ENCODE assay signal across 10 mouse cellular contexts in the genomic region with DNA sequence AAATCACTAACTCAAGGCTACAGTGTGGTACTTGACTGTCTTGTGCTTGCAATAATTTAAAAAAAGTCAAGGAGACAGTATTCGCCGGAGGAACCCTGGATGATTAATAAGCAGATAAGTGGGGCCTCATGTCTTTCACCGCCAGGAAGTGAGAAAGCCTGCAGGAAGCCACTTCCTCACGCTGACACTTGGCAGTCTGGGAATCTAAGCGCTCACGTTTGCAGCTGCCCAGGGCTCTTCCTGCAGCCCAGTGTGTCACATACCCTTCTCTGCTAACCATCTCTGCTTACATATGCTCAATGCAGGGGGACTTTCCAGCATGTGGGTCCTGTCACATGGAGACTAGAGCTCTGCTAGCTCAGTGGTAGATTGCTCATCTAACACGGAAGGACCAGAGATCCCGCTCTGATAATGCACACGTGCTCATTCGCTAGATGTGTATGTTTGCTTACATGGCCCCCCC. TPM values are rescaled to one million over a fixed set of nuclear protein-coding genes. Genes with fewer than 3 reads are reported as not detected.
DNase-seq lines count a peak whose midpoint lies in the region; ATAC-seq lines count a peak whose summit lies in the region.
"Had no signal": no experiment of that assay in that cellular context is flagged by ENCODE, and none has a peak within 500 bp of the region (broad histone marks: within the 10 kb centered on the region; RNA-seq: fewer than 3 reads in every experiment).

No protein-coding gene starts in this region.

- H3K4me1 ChIP-seq in intestine, embryonic 14.5 days (replicated peaks; ENCODE audit: control insufficient read depth, insufficient read depth, low read length) = peaks cover 18% of the 10 kb centered on the region
- H3K4me1 ChIP-seq in intestine, embryonic 15.5 days (replicated peaks) = peaks cover 32% of the 10 kb centered on the region
- H3K4me1 ChIP-seq in embryonic facial prominence, embryonic 14.5 days (ENCODE audit: control insufficient read depth, insufficient read depth, low read length) = peaks cover 5% of the 10 kb centered on the region; the same call in 1 of the 2 replicates
- peaks cover 59% of the 10 kb centered on the region for H3K4me1 ChIP-seq in forebrain, embryonic 10.5 days

- H3K36me3 ChIP-seq in intestine, embryonic 14.5 days (ENCODE audit: control insufficient read depth, insufficient read depth, low read length) = no peaks in the 10 kb centered on the region
- H3K36me3 ChIP-seq in intestine, embryonic 15.5 days = no peaks in the 10 kb centered on the region
- H3K36me3 ChIP-seq in embryonic facial prominence, embryonic 14.5 days (ENCODE audit: control insufficient read depth, insufficient read depth, low read length) = no peaks in the 10 kb centered on the region
- no peaks in the 10 kb centered on the region for H3K36me3 ChIP-seq in forebrain, embryonic 10.5 days (replicated peaks)
- H3K36me3 ChIP-seq: hindbrain, embryonic 15.5 days; midbrain, embryonic 13.5 days had no signal

- ATAC-seq in intestine, embryonic 14.5 days (replicated peaks; ENCODE audit: low FRiP score, low TSS enrichment, low read depth) = 0 out of 2 replicates have a peak, but pooled peaks have one; percentile 9
- no peak; the same call in 1 of the 2 replicates for ATAC-seq in intestine, embryonic 15.5 days
- ATAC-seq in CD4-positive, CD25-positive, alpha-beta regulatory T cell, adult 4 months = peak; percentile 90
- ATAC-seq in embryonic facial prominence, embryonic 14.5 days (ENCODE audit: low read depth) = no peak
- 0 out of 2 replicates have a peak, but pooled peaks have one; percentile 23 for ATAC-seq in monocyte, adult 5-6 weeks (replicated peaks; ENCODE audit: insufficient number of reproducible peaks, low FRiP score, low TSS enrichment, poor library complexity, severe bottlenecking)
- ATAC-seq: midbrain, embryonic 13.5 days had no signal

- H3K27me3 ChIP-seq in intestine, embryonic 14.5 days (replicated peaks; ENCODE audit: control insufficient read depth, insufficient read depth, low read length) = no peaks in the 10 kb centered on the region
- H3K27me3 ChIP-seq in intestine, embryonic 15.5 days (replicated peaks) = no peaks in the 10 kb centered on the region
- no peaks in the 10 kb centered on the region for H3K27me3 ChIP-seq in embryonic facial prominence, embryonic 14.5 days (replicated peaks; ENCODE audit: control insufficient read depth, insufficient read depth, low read length)
- H3K27me3 ChIP-seq in forebrain, embryonic 10.5 days (ENCODE audit: poor library complexity, severe bottlenecking) = no peaks in the 10 kb centered on the region
- H3K27me3 ChIP-seq: hindbrain, embryonic 15.5 days; midbrain, embryonic 13.5 days had no signal

- H3K4me2 ChIP-seq in intestine, embryonic 14.5 days (ENCODE audit: low read length) = no peak overlapping the region
- no peak overlapping the region for H3K4me2 ChIP-seq in intestine, embryonic 15.5 days (replicated peaks)
- H3K4me2 ChIP-seq in embryonic facial prominence, embryonic 14.5 days (ENCODE audit: low read depth, low read length) = no peak overlapping the region
- H3K4me2 ChIP-seq: hindbrain, embryonic 15.5 days; midbrain, embryonic 13.5 days had no signal

- H3K4me3 ChIP-seq in intestine, embryonic 14.5 days (ENCODE audit: low read depth, low read length) = no peak overlapping the region
- no peak overlapping the region for H3K4me3 ChIP-seq in intestine, embryonic 15.5 days (replicated peaks)
- no peak overlapping the region for H3K4me3 ChIP-seq in embryonic facial prominence, embryonic 14.5 days (ENCODE audit: low read depth, low read length)
- H3K4me3 ChIP-seq in forebrain, embryonic 10.5 days = no peak overlapping the region
- H3K4me3 ChIP-seq: hindbrain, embryonic 15.5 days; midbrain, embryonic 13.5 days had no signal

- no peak for DNase-seq in intestine, embryonic 14.5 days (ENCODE audit: low spot score)
- DNase-seq in embryonic facial prominence, embryonic 14.5 days (ENCODE audit: low spot score) = peak; percentile 75
- DNase-seq in forebrain, embryonic 10.5 days (ENCODE audit: extremely low spot score, low spot score) = no peak
- no peak for DNase-seq in frontal cortex, postnatal 25 days (ENCODE audit: low spot score in 2 of 2)
- DNase-seq in layer of hippocampus, postnatal 25 days (ENCODE audit: extremely low spot score in 1 of 2, low spot score in 1 of 2) = no peak

- no peaks in the 10 kb centered on the region for H3K9me3 ChIP-seq in intestine, embryonic 14.5 days (ENCODE audit: control insufficient read depth, low read length)
- no peaks in the 10 kb centered on the region for H3K9me3 ChIP-seq in intestine, embryonic 15.5 days
- H3K9me3 ChIP-seq in embryonic facial prominence, embryonic 14.5 days (ENCODE audit: control insufficient read depth, low read length) = no peaks in the 10 kb centered on the region
- H3K9me3 ChIP-seq in forebrain, embryonic 10.5 days = no peaks in the 10 kb centered on the region
- H3K9me3 ChIP-seq: hindbrain, embryonic 15.5 days; midbrain, embryonic 13.5 days had no signal

- 25% methylated on average over 10 of the region's 10 CpGs for WGBS in intestine, embryonic 14.5 days
- WGBS in intestine, embryonic 15.5 days = 21% methylated on average over 10 of the region's 10 CpGs
- 37% methylated on average over 10 of the region's 10 CpGs for WGBS in embryonic facial prominence, embryonic 14.5 days
- WGBS in forebrain, embryonic 10.5 days = 77% methylated on average over 10 of the region's 10 CpGs

- H3K27ac ChIP-seq in intestine, embryonic 14.5 days (ENCODE audit: low read depth) = no peak overlapping the region
- H3K27ac ChIP-seq in intestine, embryonic 15.5 days = no peak overlapping the region
- no peak overlapping the region; the same call in 1 of the 2 replicates for H3K27ac ChIP-seq in embryonic facial prominence, embryonic 14.5 days (replicated peaks; ENCODE audit: low read depth, low read length)
- H3K27ac ChIP-seq in forebrain, embryonic 10.5 days = no peak overlapping the region
- H3K27ac ChIP-seq: hindbrain, embryonic 15.5 days; midbrain, embryonic 13.5 days had no signal

- H3K9ac ChIP-seq in intestine, embryonic 14.5 days (ENCODE audit: low read length) = no peak overlapping the region
- no peak overlapping the region for H3K9ac ChIP-seq in intestine, embryonic 15.5 days
- no peak overlapping the region for H3K9ac ChIP-seq in embryonic facial prominence, embryonic 14.5 days (ENCODE audit: low read depth, low read length)
- H3K9ac ChIP-seq: hindbrain, embryonic 15.5 days; midbrain, embryonic 13.5 days had no signal

RNA-seq across cellular contexts. Expression of a gene that starts 20.7 kb away (rescaled TPM):
- polyA plus RNA-seq in intestine, embryonic 14.5 days (2014; fragmentation: Nextera tagmentation; extraction: Ambion mirVana) = 1.5 and 1.8 TPM in 2 replicates
- 2.3 and 2.5 TPM in 2 replicates for polyA plus RNA-seq in intestine, embryonic 15.5 days (2015; fragmentation: Nextera tagmentation; extraction: Ambion mirVana)
- 10 to 100 TPM; 16.1 to 16.6 TPM for polyA plus RNA-seq in CD4-positive, CD25-positive, alpha-beta regulatory T cell, adult 4 months (2017; shearing (Covaris generic))
- 2.1 and 2.3 TPM in 2 replicates for polyA plus RNA-seq in embryonic facial prominence, embryonic 14.5 days (2014; fragmentation: Nextera tagmentation; extraction: Ambion mirVana)
- 1.6 to 4.0 TPM (median 2.5 TPM) in 3 replicates for total RNA-seq in monocyte, adult 5-6 weeks (2017)
- polyA plus RNA-seq in forebrain, embryonic 10.5 days (2016; fragmentation: Nextera tagmentation; extraction: Ambion mirVana) = 0.52 and 0.65 TPM in 2 replicates
- 10 to 100 TPM; 29.3 to 33.8 TPM for total RNA-seq in layer of hippocampus, postnatal 25 days (2021)

RNA-seq across cellular contexts. Expression of a gene that starts 37.2 kb away (rescaled TPM):
- 17.1 and 18.0 TPM in 2 replicates for polyA plus RNA-seq in intestine, embryonic 14.5 days (2014; fragmentation: Nextera tagmentation; extraction: Ambion mirVana)
- 26.3 and 29.2 TPM in 2 replicates for polyA plus RNA-seq in intestine, embryonic 15.5 days (2015; fragmentation: Nextera tagmentation; extraction: Ambion mirVana)
- polyA plus RNA-seq in CD4-positive, CD25-positive, alpha-beta regulatory T cell, adult 4 months (2017; shearing (Covaris generic)) = 10 to 100 TPM; 25.6 to 51.6 TPM
- polyA plus RNA-seq in embryonic facial prominence, embryonic 14.5 days (2014; fragmentation: Nextera tagmentation; extraction: Ambion mirVana) = 14.3 and 16.1 TPM in 2 replicates
- 10.7 to 21.5 TPM (median 14.4 TPM) in 3 replicates for total RNA-seq in monocyte, adult 5-6 weeks (2017)
- polyA plus RNA-seq in forebrain, embryonic 10.5 days (2016; fragmentation: Nextera tagmentation; extraction: Ambion mirVana) = 16.8 and 17.8 TPM in 2 replicates
- total RNA-seq in layer of hippocampus, postnatal 25 days (2021) = 10 to 100 TPM; 33.9 to 35.0 TPM

RNA-seq across cellular contexts. Expression of a gene that starts 41.0 kb away (rescaled TPM):
- polyA plus RNA-seq in intestine, embryonic 14.5 days (2014; fragmentation: Nextera tagmentation; extraction: Ambion mirVana) = 93.8 and 99.9 TPM in 2 replicates
- 90.8 and 95.4 TPM in 2 replicates for polyA plus RNA-seq in intestine, embryonic 15.5 days (2015; fragmentation: Nextera tagmentation; extraction: Ambion mirVana)
- polyA plus RNA-seq in CD4-positive, CD25-positive, alpha-beta regulatory T cell, adult 4 months (2017; shearing (Covaris generic)) = 10 to 100 TPM; 48.7 to 61.0 TPM
- polyA plus RNA-seq in embryonic facial prominence, embryonic 14.5 days (2014; fragmentation: Nextera tagmentation; extraction: Ambion mirVana) = 76.5 and 77.5 TPM in 2 replicates
- total RNA-seq in monocyte, adult 5-6 weeks (2017) = 53.4 to 79.6 TPM (median 61.8 TPM) in 3 replicates
- 136 and 140 TPM in 2 replicates for polyA plus RNA-seq in forebrain, embryonic 10.5 days (2016; fragmentation: Nextera tagmentation; extraction: Ambion mirVana)
- total RNA-seq in layer of hippocampus, postnatal 25 days (2021) = 10 to 100 TPM; 44.9 to 45.8 TPM

RNA-seq across cellular contexts. Expression of a gene that starts 42.8 kb away (rescaled TPM):
- 26.4 and 27.7 TPM in 2 replicates for polyA plus RNA-seq in intestine, embryonic 14.5 days (2014; fragmentation: Nextera tagmentation; extraction: Ambion mirVana)
- 28.2 and 28.8 TPM in 2 replicates for polyA plus RNA-seq in intestine, embryonic 15.5 days (2015; fragmentation: Nextera tagmentation; extraction: Ambion mirVana)
- polyA plus RNA-seq in CD4-positive, CD25-positive, alpha-beta regulatory T cell, adult 4 months (2017; shearing (Covaris generic)) = 10 to 100 TPM; 17.8 to 22.1 TPM
- 30.4 and 31.7 TPM in 2 replicates for polyA plus RNA-seq in embryonic facial prominence, embryonic 14.5 days (2014; fragmentation: Nextera tagmentation; extraction: Ambion mirVana)
- total RNA-seq in monocyte, adult 5-6 weeks (2017) = 118 to 126 TPM (median 121 TPM) in 3 replicates
- polyA plus RNA-seq in forebrain, embryonic 10.5 days (2016; fragmentation: Nextera tagmentation; extraction: Ambion mirVana) = 50.8 and 51.2 TPM in 2 replicates
- 10 to 100 TPM; 41.2 to 47.2 TPM for total RNA-seq in layer of hippocampus, postnatal 25 days (2021)

Comparison
In these comparisons a context has a peak if more than half of its experiments do, and no peak if none do; other contexts are left out.
1. ATAC-seq: peak in intestine, embryonic 14.5 days (single experiment), CD4-positive, CD25-positive, alpha-beta regulatory T cell, adult 4 months (single experiment) and monocyte, adult 5-6 weeks (single experiment); none in intestine, embryonic 15.5 days (single experiment) and embryonic facial prominence, embryonic 14.5 days (single experiment).